Mouse (Mus musculus) gonadal fat pad, adult 2 months (tissue): ENCODE measurements at regions not wholly inside any gene's neighbourhood (a gene's known extent, or its start where the extent isn't known, plus 50 kb on each side); places are given as distances from the start of the nearest gene placed in this dataset.

Experiments used
- DNase-seq: peaks from one replicate; pipeline ENCODE4 v3.0.0-alpha.2; 2012; ENCODE audit warnings: low read depth

DNA sequence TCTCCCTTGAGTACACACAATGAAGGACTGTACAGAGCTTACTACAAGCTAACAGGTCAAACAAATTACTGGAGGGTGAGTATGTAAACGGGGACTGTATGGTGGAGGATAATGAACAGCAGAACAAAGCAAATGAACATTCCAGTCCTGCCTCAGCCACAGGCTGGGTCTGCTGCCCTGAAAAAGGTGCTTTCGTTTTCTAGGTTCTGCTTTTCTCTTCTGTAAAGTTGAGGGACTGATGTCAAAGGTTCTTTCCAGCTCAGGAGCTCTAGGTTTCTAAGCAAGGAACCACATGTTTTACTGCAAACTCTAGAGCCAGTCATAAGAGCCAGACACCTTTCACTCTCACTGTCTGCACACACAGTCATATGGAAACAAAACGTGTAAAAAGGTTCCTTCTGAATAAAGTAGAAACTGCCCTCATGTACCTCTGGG, 106.1 kb upstream of the Ahr start:
- no peak for DNase-seq

DNA sequence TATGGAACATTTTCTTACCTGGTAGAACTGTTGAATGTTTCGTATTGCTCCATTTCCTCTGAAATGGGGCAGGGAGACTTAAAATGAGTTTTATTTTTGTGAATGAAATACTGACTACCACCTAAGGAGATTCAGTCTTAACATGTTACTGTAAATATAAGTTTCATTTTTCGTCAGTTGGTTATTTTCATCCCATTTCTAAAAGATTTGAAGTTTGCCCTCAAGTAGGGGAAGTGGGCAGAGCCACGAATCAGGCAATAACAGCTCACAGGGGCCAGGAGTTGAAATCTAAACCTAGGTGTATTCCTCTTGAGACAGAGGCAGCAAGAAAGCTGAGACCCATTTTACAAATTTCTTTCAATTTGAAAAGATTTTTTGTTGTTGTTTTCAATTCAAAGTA, 88.6 kb upstream of the Ahr start:
- no peak for DNase-seq

DNA sequence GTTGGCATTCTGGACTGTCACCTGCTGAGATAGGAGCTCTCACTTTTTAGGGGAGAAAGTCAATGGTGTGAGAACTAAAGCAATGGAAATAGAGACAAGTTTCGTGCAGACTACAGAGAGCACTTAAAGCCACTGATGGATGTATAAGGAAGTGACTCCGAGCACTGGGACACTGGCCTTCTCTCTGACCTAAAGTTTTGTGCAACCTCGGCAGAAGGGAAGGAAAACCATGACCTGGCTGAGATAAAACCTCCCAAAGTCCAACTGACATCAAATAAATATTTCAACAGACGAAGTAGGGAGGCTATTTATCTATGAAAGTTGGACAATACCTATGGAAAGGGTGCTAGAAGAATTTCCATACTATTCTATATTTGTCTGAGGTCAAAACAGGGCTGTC, 80.0 kb upstream of the Ahr start:
- DNase-seq, result no peak

DNA sequence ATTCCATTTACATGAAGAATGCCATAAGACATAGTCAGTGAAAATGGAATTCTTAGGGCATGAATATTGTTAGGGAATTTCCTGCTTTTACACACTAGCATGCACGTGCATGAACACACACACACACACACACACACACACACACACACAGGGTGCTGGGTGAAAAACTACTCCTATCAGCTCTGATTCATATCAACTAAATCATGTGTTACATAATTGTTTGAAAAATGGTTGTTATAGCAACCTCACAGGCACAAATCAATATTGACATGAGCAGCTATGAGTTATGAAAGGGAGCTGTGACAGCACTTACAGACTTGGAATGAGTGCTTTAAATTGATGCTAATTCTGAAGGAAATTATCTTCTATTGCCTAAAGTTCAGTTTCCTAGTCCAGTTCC, 72.8 kb upstream of the Ahr start:
- DNase-seq, result no peak

DNA sequence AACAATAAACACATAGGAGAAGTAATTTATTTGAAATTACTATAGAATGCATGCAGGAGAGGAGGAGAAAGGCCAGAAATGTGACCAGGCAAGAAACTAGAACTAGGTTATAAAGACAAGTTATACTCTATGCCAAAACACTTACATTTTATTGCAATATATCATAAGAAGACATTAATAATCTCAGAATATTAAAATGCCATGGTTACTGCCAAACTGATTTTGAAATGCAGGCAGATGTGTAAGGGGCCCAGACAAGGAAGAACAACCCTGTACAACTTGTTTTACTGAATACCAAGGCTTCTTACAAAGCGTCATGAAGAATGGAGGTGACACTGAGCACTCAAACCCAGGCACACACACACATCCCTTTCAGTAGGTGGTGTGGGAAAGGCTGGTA, 68.9 kb upstream of the Ahr start:
- DNase-seq, result peak; percentile 55

DNA sequence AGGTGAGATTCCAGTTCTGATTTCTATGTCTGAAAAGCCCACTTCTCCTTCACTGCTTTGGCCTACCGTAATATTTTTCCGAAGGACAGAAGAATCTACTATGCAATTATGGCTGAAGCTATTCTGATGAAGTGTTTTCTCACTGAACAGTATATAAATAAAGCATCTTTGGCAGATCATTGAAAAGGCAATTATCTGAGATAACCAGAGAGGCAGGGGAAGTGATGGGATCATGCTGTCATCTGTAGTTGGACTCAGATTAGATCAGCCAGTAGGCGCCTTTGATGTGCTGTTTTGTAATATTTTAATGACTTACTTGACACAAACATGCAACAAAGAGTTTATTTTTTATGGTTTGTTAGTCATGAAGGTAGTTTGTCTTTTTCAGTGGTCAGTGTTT, 67.8 kb upstream of the Ahr start:
- DNase-seq, result no peak

DNA sequence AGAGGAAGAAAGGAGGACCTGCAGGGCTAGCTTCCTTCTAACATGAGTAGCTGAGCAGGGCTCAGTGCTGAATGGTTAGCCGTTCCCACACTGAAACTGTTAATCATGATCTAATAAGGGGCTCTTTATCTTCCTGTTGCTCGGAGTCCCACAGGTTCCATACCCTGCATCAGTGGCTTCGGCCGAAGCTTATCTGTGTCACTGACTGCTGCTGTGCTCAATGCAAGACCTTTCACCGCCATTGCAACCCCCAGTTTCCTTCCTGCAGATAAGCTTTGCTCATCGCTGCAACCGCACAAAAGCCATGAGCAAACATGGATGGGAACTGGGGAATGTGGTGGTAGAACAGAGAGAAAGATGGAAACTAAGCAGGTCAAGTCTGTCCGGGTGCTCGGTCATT, 63.5 kb upstream of the Ahr start:
- no peak for DNase-seq

DNA sequence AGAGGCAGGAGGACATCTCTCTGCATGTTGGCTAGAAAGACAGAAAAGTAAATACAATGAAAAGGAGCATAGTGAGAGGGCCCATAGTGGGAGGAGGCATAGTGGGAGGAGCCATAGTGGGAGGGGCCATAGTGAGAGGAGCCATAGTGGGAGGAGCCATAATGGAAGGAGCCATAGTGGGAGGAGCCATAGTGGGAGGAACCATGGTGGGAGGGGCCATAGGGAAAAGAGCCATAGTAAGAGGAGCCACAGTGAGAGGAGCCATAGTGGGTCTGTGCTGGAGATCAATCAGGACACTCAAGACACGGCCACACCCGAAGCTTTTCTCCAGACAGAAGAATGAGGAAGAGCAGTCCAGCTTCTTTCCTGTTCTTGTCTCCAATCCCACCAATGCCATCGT, 58.0 kb upstream of the Ahr start:
- DNase-seq, result no peak
